Mouse (Mus musculus) midbrain, postnatal 0 days (tissue): ENCODE data around the gene Sugct. TPM values are rescaled to one million over a fixed set of nuclear protein-coding genes. Genes with fewer than 3 reads are reported as not detected.
A peak's percentile ranks its signal among the peaks of the same experiment; 100 is the strongest.

Experiments
- ATAC-seq: fragments of 200-750 bp; cut with Nextera tagmentation; 2 replicates; pipeline ENCODE4 v1.8.0; 2017; ENCODE audit warnings: moderate number of reproducible peaks, mild to moderate bottlenecking, moderate TSS enrichment, moderate library complexity; ENCODE audit not compliant: low FRiP score
- DNase-seq: peaks from one replicate; pipeline ENCODE4 v3.0.0-alpha.2; 2015; ENCODE audit warnings: low spot score
- H3K27ac ChIP-seq: fragments of 300-500 bp; sonication (generic); 2 replicates; pipeline ENCODE4 v1.5.1; 2014; ENCODE audit warnings: low read depth, mild to moderate bottlenecking, low read length, mixed read lengths
- H3K27me3 ChIP-seq: fragments of 300-500 bp; sonication (generic); 2 replicates; pipeline ENCODE4 v1.6.1; 2014; ENCODE audit warnings: low read length, control low read depth, mixed read lengths; ENCODE audit not compliant: insufficient read depth
- H3K36me3 ChIP-seq: fragments of 300-500 bp; sonication (generic); 2 replicates; pipeline ENCODE4 v1.6.1; 2014; ENCODE audit warnings: low read length, control low read depth, mixed read lengths; ENCODE audit not compliant: insufficient read depth
- H3K4me1 ChIP-seq: fragments of 300-500 bp; sonication (generic); 2 replicates; pipeline ENCODE4 v1.6.1; 2014; ENCODE audit warnings: mild to moderate bottlenecking, control low read depth, antibody characterized with exemption, low read length, mixed read lengths; ENCODE audit not compliant: insufficient read depth
- H3K4me2 ChIP-seq: fragments of 300-500 bp; sonication (generic); 2 replicates; pipeline ENCODE4 v1.6.1; 2014; ENCODE audit warnings: low read depth, mild to moderate bottlenecking, low read length, mixed read lengths; ENCODE audit not compliant: poor library complexity, severe bottlenecking
- H3K4me3 ChIP-seq: fragments of 300-500 bp; sonication (generic); 2 replicates; pipeline ENCODE4 v1.5.1; 2014; ENCODE audit warnings: low read depth, mild to moderate bottlenecking, low read length, moderate library complexity
- H3K9ac ChIP-seq: fragments of 300-500 bp; sonication (generic); replicated peaks from 2 replicates; pipeline ENCODE4 v1.6.1; 2014; ENCODE audit warnings: mild to moderate bottlenecking, low read length, moderate library complexity, mixed read lengths; ENCODE audit not compliant: poor library complexity, severe bottlenecking
- H3K9me3 ChIP-seq: fragments of 300-500 bp; sonication (generic); 2 replicates; pipeline ENCODE4 v1.6.1; 2016; ENCODE audit warnings: low read length, control low read depth
- CTCF ChIP-seq: IDR thresholded peaks from 2 replicates; pipeline ENCODE4 v1.5.1; 2016; ENCODE audit warnings: antibody characterized with exemption, mild to moderate bottlenecking
- WGBS: fragments of 180-500 bp; shearing (Covaris S2); extraction: QIAGEN DNeasy Blood & Tissue Kit; methylation state at CpG from one replicate; pipeline ENCODE4 v1.1.7; 2014; 5-methylcytosine and 5-hydroxymethylcytosine counted together
- polyA plus RNA-seq: library from polyadenylated mRNA; unstranded; fragments of >200 nt; fragmentation: Nextera tagmentation; extraction: Ambion mirVana; gene quantifications from 2 replicates; pipeline ENCODE4 v1.2.1, GENCODE M21; 2015
- total RNA-seq: library from RNA; depleted of rRNA; stranded (reverse); fragments of >200 nt; gene quantifications from 2 replicates; pipeline ENCODE4 v1.2.3, GENCODE M21; 2014

Sugct gene
- total and polyA plus RNA-seq, 2 experiments from 2014 or later: 1.5 to 2.9 TPM

GRCm38 (mm10) chr13:17245936-17246335, 449.4 kb downstream of the Sugct start:
- Histone ChIP-seq H3K36me3 (no peaks in the 10 kb centered on the region), H3K4me3 (no peak overlapping the region), H3K27me3 (no peaks in the 10 kb centered on the region), H3K9me3 (no peaks in the 10 kb centered on the region), H3K9ac (no peak overlapping the region), H3K4me2 (no peak overlapping the region), H3K4me1 (no peaks in the 10 kb centered on the region), H3K27ac (no peak overlapping the region)
- ATAC-seq (no peak), DNase-seq (no peak)
- 87% methylated on average over 3 of the region's 3 CpGs for WGBS
- TF ChIP-seq CTCF: no peak

- no peak overlapping the region for H3K9ac ChIP-seq
- WGBS: 67% methylated on average over 3 of the region's 3 CpGs
- H3K9me3 ChIP-seq: no peaks in the 10 kb centered on the region
- H3K4me2 ChIP-seq: no peak overlapping the region
- no peak for TF ChIP-seq CTCF
- H3K27me3 ChIP-seq: no peaks in the 10 kb centered on the region
- H3K27ac ChIP-seq: no peak overlapping the region
- ATAC-seq: no peak; the same call in 1 of the 2 replicates
- H3K36me3 ChIP-seq: no peaks in the 10 kb centered on the region
- DNase-seq: peak; percentile 38
- H3K4me1 ChIP-seq: no peaks in the 10 kb centered on the region
- H3K4me3 ChIP-seq: no peak overlapping the region
Measured at GRCm38 (mm10) chr13:17216524-17216923, 478.8 kb downstream of the Sugct start.

- no peaks in the 10 kb centered on the region for H3K36me3 ChIP-seq
- no peaks in the 10 kb centered on the region for H3K27me3 ChIP-seq
- H3K4me1 ChIP-seq: no peaks in the 10 kb centered on the region
- H3K27ac ChIP-seq: no peak overlapping the region
- H3K9me3 ChIP-seq: no peaks in the 10 kb centered on the region
- DNase-seq (no peak), ATAC-seq (no peak)
- no peak for TF ChIP-seq CTCF
- H3K4me2 ChIP-seq: no peak overlapping the region
- H3K9ac ChIP-seq: no peak overlapping the region
- H3K4me3 ChIP-seq: no peak overlapping the region
Measured at GRCm38 (mm10) chr13:17212681-17213080, 482.7 kb downstream of the Sugct start.

GRCm38 (mm10) chr13:17190180-17190762, 505.1 kb downstream of the Sugct start:
- WGBS: 37% methylated on average over 3 of the region's 3 CpGs
- Histone ChIP-seq H3K27me3 (no peaks in the 10 kb centered on the region), H3K27ac (no peak overlapping the region), H3K9ac (no peak overlapping the region), H3K4me2 (no peak overlapping the region), H3K36me3 (no peaks in the 10 kb centered on the region), H3K9me3 (no peaks in the 10 kb centered on the region), H3K4me3 (no peak overlapping the region), H3K4me1 (no peaks in the 10 kb centered on the region)
- ATAC-seq (no peak), DNase-seq (no peak)
- TF ChIP-seq CTCF: no peak

- Histone ChIP-seq H3K9me3 (no peaks in the 10 kb centered on the region), H3K4me2 (no peak overlapping the region), H3K27ac (no peak overlapping the region), H3K4me1 (no peaks in the 10 kb centered on the region), H3K36me3 (no peaks in the 10 kb centered on the region), H3K27me3 (no peaks in the 10 kb centered on the region), H3K9ac (no peak overlapping the region), H3K4me3 (no peak overlapping the region)
- no peak for ATAC-seq
- peak; percentile 2 for DNase-seq
- TF ChIP-seq CTCF: no peak
- 66% methylated on average over 8 of the region's 8 CpGs for WGBS
Measured at GRCm38 (mm10) chr13:17185253-17185652, 510.1 kb downstream of the Sugct start.

GRCm38 (mm10) chr13:17165917-17166316, 529.4 kb downstream of the Sugct start:
- Histone ChIP-seq H3K36me3 (no peaks in the 10 kb centered on the region), H3K4me2 (no peak overlapping the region), H3K4me3 (no peak overlapping the region), H3K27ac (no peak overlapping the region), H3K27me3 (no peaks in the 10 kb centered on the region), H3K9ac (no peak overlapping the region), H3K9me3 (no peaks in the 10 kb centered on the region), H3K4me1 (no peaks in the 10 kb centered on the region)
- DNase-seq (no peak), ATAC-seq (no peak)
- WGBS: 74% methylated on average over 3 of the region's 3 CpGs
- no peak for TF ChIP-seq CTCF
